Mouse (Mus musculus) right cerebral cortex, postnatal 25 days (tissue): ENCODE data around the gene Crk.

Experiments used
- DNase-seq: peaks from one replicate; pipeline ENCODE4 v3.0.0; 2022

The Crk gene

DNA sequence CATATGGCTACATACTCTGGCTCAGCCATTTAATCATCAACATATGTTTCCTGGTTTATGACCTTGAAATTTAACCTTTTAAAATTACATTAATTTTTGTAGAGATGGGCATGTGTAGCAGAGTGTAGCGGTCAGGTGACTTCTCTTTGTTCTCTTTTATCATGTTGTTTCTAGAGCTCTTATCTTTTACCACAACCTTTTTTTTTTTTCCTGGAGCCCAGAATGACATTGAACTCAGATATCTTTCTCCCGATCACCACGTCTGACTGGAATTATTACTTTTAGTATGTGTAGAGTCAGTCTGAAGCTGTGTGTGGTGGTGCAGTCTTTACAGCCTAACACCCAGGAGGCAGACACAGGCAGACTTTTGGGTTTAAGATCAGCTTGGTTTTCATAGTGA lies 62.6 kb downstream of the Crk start:
- no peak for DNase-seq

DNA sequence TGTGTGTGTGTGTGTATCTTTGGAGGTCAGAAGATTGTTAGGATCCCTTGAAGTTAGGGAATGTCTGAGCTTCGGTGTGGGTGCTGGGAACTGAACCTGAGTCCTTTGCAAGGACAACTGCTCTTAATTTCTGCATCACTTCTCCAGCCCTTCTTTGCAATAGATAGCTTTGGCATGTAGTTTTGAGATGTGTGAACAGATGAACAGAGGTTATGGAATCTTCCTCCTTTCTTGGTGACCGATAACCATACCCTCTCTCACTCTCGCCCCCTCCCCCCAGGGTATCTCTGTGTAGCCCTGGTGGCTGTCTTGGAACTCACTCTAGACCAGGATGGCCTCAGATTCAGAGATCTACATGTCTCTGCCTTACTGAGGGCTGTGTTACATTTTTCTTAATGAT lies 65.7 kb downstream of the Crk start:
- DNase-seq: no peak

DNA sequence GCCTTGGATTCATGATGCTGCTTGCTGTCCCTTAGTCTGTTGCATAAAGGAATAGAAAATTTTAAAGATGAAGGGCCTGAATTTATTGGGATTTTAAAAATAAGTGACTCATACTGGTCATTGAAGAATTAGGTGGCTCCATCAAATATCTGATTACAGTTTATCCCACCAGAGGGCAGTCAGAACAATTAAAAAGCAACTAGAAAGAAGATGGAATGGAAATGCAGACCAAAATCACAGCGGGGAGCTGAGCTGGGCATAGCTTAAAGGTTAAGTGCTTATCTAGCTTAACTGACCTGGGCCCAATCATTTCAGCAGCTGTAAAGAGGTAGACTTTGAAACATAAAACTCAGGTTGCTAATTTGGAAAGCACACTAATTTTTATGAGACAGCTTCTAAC lies 71.5 kb downstream of the Crk start:
- DNase-seq: no peak

DNA sequence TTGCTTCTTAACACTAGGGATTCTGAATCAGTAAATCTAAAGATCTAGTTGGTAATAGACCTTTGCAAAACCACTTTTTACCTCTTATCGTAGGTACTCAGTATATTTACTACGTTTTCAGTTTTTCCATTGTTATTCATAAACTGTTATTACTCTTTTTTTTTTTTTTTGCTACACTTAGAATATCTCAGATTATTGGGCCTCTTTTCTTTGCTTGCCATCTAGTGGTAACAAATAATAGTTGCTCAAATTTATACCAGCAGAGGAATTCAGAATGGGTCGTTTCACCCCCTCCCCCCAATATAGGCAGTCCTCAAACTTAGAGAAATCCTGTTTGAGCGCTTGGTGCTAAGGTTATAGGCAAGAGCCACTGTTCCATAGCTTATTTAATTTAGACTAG lies 72.0 kb downstream of the Crk start:
- DNase-seq: no peak
